Mouse (Mus musculus) embryonic fibroblast, embryonic 13.5 days (primary cell): ENCODE measurements at regions not wholly inside any gene's neighbourhood (a gene's known extent, or its start where the extent isn't known, plus 50 kb on each side); places are given as distances from the start of the nearest gene placed in this dataset.

Source experiments
- CTCF ChIP-seq: IDR thresholded peaks from 2 replicates; pipeline ENCODE4 v1.5.1; 2011; ENCODE audit warnings: mild to moderate bottlenecking, control low read depth, low read length, moderate library complexity, borderline replicate concordance; ENCODE audit not compliant: insufficient read depth
- POLR2A ChIP-seq: IDR thresholded peaks from 2 replicates; pipeline ENCODE4 v1.6.1; 2011; ENCODE audit warnings: low read depth, mild to moderate bottlenecking, control low read depth, low read length, moderate library complexity

DNA sequence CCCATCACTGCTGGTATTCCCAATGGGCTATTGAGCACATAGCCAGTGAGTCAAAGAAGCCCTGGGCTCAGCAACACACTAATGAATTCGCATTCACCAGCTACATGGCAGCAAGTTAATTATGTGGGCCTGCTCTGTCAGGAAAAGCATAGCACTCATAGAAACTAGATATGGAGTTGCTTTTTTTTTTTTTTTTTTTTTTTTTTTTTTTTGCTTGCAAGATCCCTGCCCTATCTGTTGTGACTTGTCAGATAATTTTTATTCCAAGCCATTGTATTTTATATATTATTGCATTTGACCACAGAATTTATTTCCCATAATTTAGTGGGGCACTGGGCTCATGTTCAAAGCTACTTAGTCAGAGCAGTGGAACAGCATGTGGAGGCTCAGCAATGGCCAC is 131.2 kb upstream of the Fbxo11 start:
- no peak for TF ChIP-seq POLR2A
- TF ChIP-seq CTCF = no peak
